Mouse (Mus musculus): Measurements from ENCODE around the gene Cd69. TPM values are rescaled to one million over a fixed set of nuclear protein-coding genes. Genes with fewer than 3 reads are reported as not detected.

Gene Cd69
- not detected for total RNA-seq (2021)
- long read RNA-seq, experiment 1: 0 reads
- long read RNA-seq, experiment 2: 0 reads

GRCm38 (mm10) chr6:129275220-129275619 lies at the start of gene Cd69:
Cd69 (minus strand) TSS chr6:129275436.
- DNase-seq (ENCODE audit: low spot score in 2 of 2): no peak

GRCm38 (mm10) chr6:129319331-129319730 lies 44.1 kb upstream of the Cd69 start:
- no peak for DNase-seq (ENCODE audit: low spot score in 2 of 2)

- DNase-seq (ENCODE audit: low spot score in 2 of 2): no peak
Measured at GRCm38 (mm10) chr6:129318395-129318794, 43.2 kb upstream of the Cd69 start.

- no peak for DNase-seq (ENCODE audit: low spot score in 2 of 2)
Measured at GRCm38 (mm10) chr6:129316463-129316862, 41.2 kb upstream of the Cd69 start.

GRCm38 (mm10) chr6:129315698-129316097 lies 40.5 kb upstream of the Cd69 start:
- DNase-seq (ENCODE audit: low spot score in 2 of 2): no peak

GRCm38 (mm10) chr6:129314655-129315168 lies 39.5 kb upstream of the Cd69 start:
- no peak for DNase-seq (ENCODE audit: low spot score in 2 of 2)

GRCm38 (mm10) chr6:129312499-129312898 lies 37.3 kb upstream of the Cd69 start:
- DNase-seq (ENCODE audit: low spot score in 2 of 2): no peak

GRCm38 (mm10) chr6:129304180-129304579 lies 28.9 kb upstream of the Cd69 start:
- DNase-seq (ENCODE audit: low spot score in 2 of 2): no peak

GRCm38 (mm10) chr6:129288708-129289107 lies 13.5 kb upstream of the Cd69 start:
- DNase-seq (ENCODE audit: low spot score in 2 of 2): no peak

GRCm38 (mm10) chr6:129284384-129285104 lies 9.3 kb upstream of the Cd69 start:
- no peak for DNase-seq (ENCODE audit: low spot score in 2 of 2)

GRCm38 (mm10) chr6:129283271-129283670 lies 8.0 kb upstream of the Cd69 start:
- DNase-seq (ENCODE audit: low spot score in 2 of 2): no peak

- DNase-seq (ENCODE audit: low spot score in 2 of 2): no peak
Measured at GRCm38 (mm10) chr6:129276483-129276882, 1.2 kb upstream of the Cd69 start.

GRCm38 (mm10) chr6:129275624-129276203 lies 478 bp upstream of the Cd69 start:
- no peak for DNase-seq (ENCODE audit: low spot score in 2 of 2)

- no peak for DNase-seq (ENCODE audit: low spot score in 2 of 2)
Measured at GRCm38 (mm10) chr6:129274476-129274875, 760 bp downstream of the Cd69 start.

- DNase-seq (ENCODE audit: low spot score in 2 of 2): no peak
Measured at GRCm38 (mm10) chr6:129273662-129274061, 1.6 kb downstream of the Cd69 start.

GRCm38 (mm10) chr6:129266438-129267022 lies 8.7 kb downstream of the Cd69 start:
- DNase-seq (ENCODE audit: low spot score in 2 of 2): no peak

- DNase-seq (ENCODE audit: low spot score in 2 of 2): no peak
Measured at GRCm38 (mm10) chr6:129265821-129266220, 9.4 kb downstream of the Cd69 start.

- DNase-seq (ENCODE audit: low spot score in 2 of 2): no peak
Measured at GRCm38 (mm10) chr6:129260940-129261339, 14.3 kb downstream of the Cd69 start.

GRCm38 (mm10) chr6:129260034-129260433 lies 15.2 kb downstream of the Cd69 start:
- DNase-seq (ENCODE audit: low spot score in 2 of 2): no peak

- DNase-seq (ENCODE audit: low spot score in 2 of 2): no peak
Measured at GRCm38 (mm10) chr6:129256018-129256417, 19.2 kb downstream of the Cd69 start.

- no peak for DNase-seq (ENCODE audit: low spot score in 2 of 2)
Measured at GRCm38 (mm10) chr6:129254949-129255602, 20.2 kb downstream of the Cd69 start.

GRCm38 (mm10) chr6:129254314-129254713 lies 20.9 kb downstream of the Cd69 start:
- DNase-seq (ENCODE audit: low spot score in 2 of 2): no peak
